Comparison of ENCODE assay signal across 17 mouse cellular contexts in genomic region chr11:19977687-19978086, GRCm38 (mm10). TPM values are rescaled to one million over a fixed set of nuclear protein-coding genes. Genes with fewer than 3 reads are reported as not detected.
DNase-seq lines count a peak whose midpoint lies in the region; ATAC-seq and TF ChIP-seq lines count a peak whose summit lies in the region.
"Had no signal": no experiment of that assay in that cellular context is flagged by ENCODE, and none has a peak within 500 bp of the region (broad histone marks: within the 10 kb centered on the region; RNA-seq: fewer than 3 reads in every experiment).

No protein-coding gene starts in this region.

- WGBS in neural tube, embryonic 15.5 days: 94% methylated on average over 2 of the region's 2 CpGs

- no peak overlapping the region for H3K4me2 ChIP-seq in neural tube, embryonic 15.5 days
- H3K4me2 ChIP-seq: heart, embryonic 12.5 days; limb, embryonic 13.5 days had no signal

- no peaks in the 10 kb centered on the region for H3K27me3 ChIP-seq in neural tube, embryonic 15.5 days (replicated peaks)
- no peaks in the 10 kb centered on the region for H3K27me3 ChIP-seq in splenic B cell, adult 2 months (ENCODE audit: control insufficient read depth, insufficient read depth, low read length, poor library complexity, severe bottlenecking)
- H3K27me3 ChIP-seq: heart, embryonic 12.5 days; limb, embryonic 13.5 days had no signal

- no peaks in the 10 kb centered on the region for H3K36me3 ChIP-seq in neural tube, embryonic 15.5 days
- H3K36me3 ChIP-seq in splenic B cell, adult 2 months (ENCODE audit: control insufficient read depth, insufficient read depth, low read length, poor library complexity, severe bottlenecking): no peaks in the 10 kb centered on the region
- H3K36me3 ChIP-seq: heart, embryonic 12.5 days; limb, embryonic 13.5 days had no signal

- no peak for DNase-seq in gastrocnemius, adult 2 months
- no peak for DNase-seq in gastrocnemius, adult 18-20 months (ENCODE audit: low spot score)
- DNase-seq in neural tube, embryonic 10.5 days (ENCODE audit: extremely low spot score, low spot score): peak; percentile 9
- peak; percentile 43 for DNase-seq in induced T-regulatory cell, adult 2 months (ENCODE audit: low read depth)
- DNase-seq in splenic B cell, adult 2 months (ENCODE audit: low read depth, low spot score): peak; percentile 64
- DNase-seq in right cerebral cortex, postnatal 36 days (ENCODE audit: low spot score in 2 of 2): no peak
- DNase-seq: adrenal gland, postnatal 25 days; gastrocnemius, postnatal 36 days; heart, postnatal 4 days; right cerebral cortex, postnatal 25 days; thymus, adult 18-20 months had no signal

- no peak for TF ChIP-seq CTCF in gastrocnemius, adult 2 months (IDR thresholded peaks at IDR 0.05)

- H3K4me1 ChIP-seq in neural tube, embryonic 15.5 days: peaks cover 19% of the 10 kb centered on the region

- no peaks in the 10 kb centered on the region for H3K9me3 ChIP-seq in neural tube, embryonic 15.5 days (replicated peaks)
- H3K9me3 ChIP-seq: heart, embryonic 12.5 days; limb, embryonic 13.5 days; midbrain, embryonic 10.5 days had no signal

- no peak overlapping the region for H3K9ac ChIP-seq in neural tube, embryonic 15.5 days (replicated peaks)
- H3K9ac ChIP-seq: heart, embryonic 12.5 days; limb, embryonic 13.5 days had no signal

- H3K4me3 ChIP-seq in gastrocnemius, adult 2 months: no peak overlapping the region
- no peak overlapping the region for H3K4me3 ChIP-seq in neural tube, embryonic 15.5 days (replicated peaks)
- H3K4me3 ChIP-seq: heart, embryonic 12.5 days; left cerebral cortex, adult 2 months; limb, embryonic 13.5 days; midbrain, embryonic 10.5 days had no signal

- intact Hi-C loops in gastrocnemius, adult 2 months (cut with DNase I): loop anchor here (1.0 kb wide), 1 partner anchor 21 kb away; no protein-coding TSS in a partner anchor

- ATAC-seq in neural tube, embryonic 15.5 days (ENCODE audit: low FRiP score): no peak
- no peak for ATAC-seq in cerebellum, adult (ENCODE audit: insufficient number of reproducible peaks, low FRiP score, low TSS enrichment)

- peak overlapping the region; percentile 38; the same call in 1 of the 2 replicates for H3K27ac ChIP-seq in gastrocnemius, adult 2 months
- no peak overlapping the region for H3K27ac ChIP-seq in neural tube, embryonic 15.5 days (replicated peaks)
- H3K27ac ChIP-seq: left cerebral cortex, adult 2 months; limb, embryonic 13.5 days; midbrain, embryonic 10.5 days had no signal

RNA-seq across cellular contexts. Expression of gene Spred2, which starts 53.5 kb away (rescaled TPM):
- total RNA-seq in gastrocnemius, adult 2 months (2021): 1 to 10 TPM; 5.6 to 7.8 TPM
- 1 to 10 TPM; 4.1 to 6.4 TPM for total RNA-seq in gastrocnemius, adult 18-20 months (2021)
- 7.2 and 8.4 TPM in 2 replicates for polyA plus RNA-seq in neural tube, embryonic 15.5 days (2015; fragmentation: Nextera tagmentation; extraction: Ambion mirVana)

Comparison
In these comparisons a context has a peak if more than half of its experiments do, and no peak if none do; other contexts are left out.
1. DNase-seq: peak in neural tube, embryonic 10.5 days (single experiment), induced T-regulatory cell, adult 2 months (single experiment) and splenic B cell, adult 2 months (single experiment); none in gastrocnemius, adult 2 months (single experiment), gastrocnemius, adult 18-20 months (single experiment) and right cerebral cortex, postnatal 36 days (0 of 2).